Mouse (Mus musculus) stomach, embryonic 14.5 days (tissue): Measurements from ENCODE around the gene Rps12-ps3. TPM values are rescaled to one million over a fixed set of nuclear protein-coding genes. Genes with fewer than 3 reads are reported as not detected.

Source experiments
- ATAC-seq: fragments of 200-750 bp; cut with Nextera tagmentation; 2 replicates; pipeline ENCODE4 v1.8.0; 2017; ENCODE audit warnings: low read depth, moderate TSS enrichment; ENCODE audit not compliant: insufficient number of reproducible peaks, insufficient read depth, low FRiP score
- H3K27ac ChIP-seq: fragments of 300-500 bp; sonication (generic); 2 replicates; pipeline ENCODE4 v1.5.1; 2014; ENCODE audit warnings: mild to moderate bottlenecking, low read length, moderate library complexity, mixed read lengths
- H3K27me3 ChIP-seq: fragments of 300-500 bp; sonication (generic); 2 replicates; pipeline ENCODE4 v1.6.1; 2014; ENCODE audit warnings: low read length, control low read depth, mixed read lengths; ENCODE audit not compliant: control insufficient read depth, insufficient read depth
- H3K36me3 ChIP-seq: fragments of 300-500 bp; sonication (generic); 2 replicates; pipeline ENCODE4 v1.6.1; 2014; ENCODE audit warnings: mild to moderate bottlenecking, control low read depth, low read length, moderate library complexity, mixed read lengths; ENCODE audit not compliant: control insufficient read depth, insufficient read depth
- H3K4me1 ChIP-seq: fragments of 300-500 bp; sonication (generic); 2 replicates; pipeline ENCODE4 v1.6.1; 2014; ENCODE audit warnings: low read length, control low read depth, mixed read lengths; ENCODE audit not compliant: control insufficient read depth, insufficient read depth
- H3K4me2 ChIP-seq: fragments of 300-500 bp; sonication (generic); replicated peaks from 2 replicates; pipeline ENCODE4 v1.6.1; 2014; ENCODE audit warnings: low read depth, low read length, control low read depth
- H3K4me3 ChIP-seq: fragments of 300-500 bp; sonication (generic); 2 replicates; pipeline ENCODE4 v1.5.1; 2014; ENCODE audit warnings: low read depth, low read length, control low read depth
- H3K9ac ChIP-seq: fragments of 300-500 bp; sonication (generic); replicated peaks from 2 replicates; pipeline ENCODE4 v1.6.1; 2014; ENCODE audit warnings: low read depth, mild to moderate bottlenecking, control low read depth, low read length, moderate library complexity, mixed read lengths
- H3K9me3 ChIP-seq: fragments of 300-500 bp; sonication (generic); 2 replicates; pipeline ENCODE4 v1.6.1; 2016; ENCODE audit warnings: low read depth, low read length, control low read depth; ENCODE audit not compliant: control insufficient read depth
- WGBS: fragments of 180-500 bp; shearing (Covaris S2); extraction: QIAGEN DNeasy Blood & Tissue Kit; methylation state at CpG from one replicate; pipeline ENCODE4 v1.1.7; 2014; 5-methylcytosine and 5-hydroxymethylcytosine counted together
- polyA plus RNA-seq: library from polyadenylated mRNA; unstranded; fragments of >200 nt; fragmentation: Nextera tagmentation; extraction: Ambion mirVana; gene quantifications from 2 replicates; pipeline ENCODE4 v1.2.1, GENCODE M21; 2014

Rps12-ps3 gene
- polyA plus RNA-seq, 1 experiment from 2014 or later: 53.3 TPM

DNA sequence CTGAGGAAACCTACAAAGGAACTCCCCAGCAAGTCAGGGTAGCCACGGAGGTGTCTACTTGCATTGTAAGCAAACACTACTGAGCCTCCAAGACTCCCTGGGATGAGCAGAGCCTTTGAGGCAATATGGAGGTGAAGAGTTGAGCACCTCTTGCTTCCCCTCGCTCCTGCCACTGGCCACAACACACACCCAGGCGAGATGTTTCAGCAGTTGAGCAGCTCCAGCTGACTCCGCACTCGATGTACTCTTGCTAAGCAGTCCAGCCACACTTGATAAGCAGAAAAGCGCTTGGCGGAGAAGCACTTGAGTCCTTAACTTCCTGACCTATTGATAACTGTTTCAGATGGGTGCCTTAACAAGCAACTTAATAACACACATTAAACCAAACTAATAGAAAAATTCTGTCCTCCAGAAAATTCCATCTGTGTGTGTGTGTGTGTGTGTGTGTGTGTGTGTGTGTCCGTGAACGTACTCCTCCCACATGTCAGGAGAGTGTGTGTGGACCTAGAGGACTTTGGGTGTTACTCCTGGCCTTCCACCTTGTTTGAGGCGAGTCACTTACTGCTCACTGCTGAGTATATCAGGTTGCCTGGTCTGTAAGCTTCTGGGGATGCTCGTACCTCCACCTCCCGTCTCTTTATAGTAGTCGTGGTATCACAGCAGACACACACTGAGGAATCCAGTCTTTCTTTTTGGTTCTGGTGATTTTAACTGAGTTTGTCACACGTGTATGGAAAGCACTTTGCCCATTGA, 34.9 kb downstream of the Rps12-ps3 start:
- H3K36me3 ChIP-seq: no peaks in the 10 kb centered on the region

DNA sequence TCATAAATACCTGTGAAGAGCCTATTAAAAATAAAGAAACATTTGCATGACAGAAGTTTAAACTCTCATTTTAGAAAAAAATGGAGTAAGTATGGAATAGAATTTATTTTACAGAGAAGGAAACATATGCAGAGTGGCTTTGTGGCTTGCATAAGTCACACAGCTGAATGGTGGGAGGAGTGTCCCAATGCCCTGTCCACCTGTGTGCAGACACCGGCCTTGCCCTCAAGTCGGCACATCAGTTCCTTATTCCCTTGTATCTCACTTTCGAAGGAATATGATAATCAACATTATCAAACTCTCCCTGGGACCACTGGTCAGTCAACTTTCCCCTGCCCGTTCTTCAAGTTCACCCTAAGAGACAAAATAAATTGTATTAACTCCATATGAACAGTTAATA, 35.8 kb downstream of the Rps12-ps3 start:
- 81% methylated on average over 4 of the region's 4 CpGs for WGBS
- no peak for ATAC-seq

More for the DNA sequence above, 34.9 kb downstream of the Rps12-ps3 start:
- ATAC-seq: no peak
- Histone ChIP-seq H3K27ac (no peak overlapping the region), H3K4me3 (no peak overlapping the region), H3K27me3 (no peaks in the 10 kb centered on the region), H3K4me1 (no peaks in the 10 kb centered on the region), H3K9me3 (no peaks in the 10 kb centered on the region), H3K4me2 (no peak overlapping the region), H3K9ac (no peak overlapping the region)
- 62% methylated on average over 14 of the region's 14 CpGs for WGBS

DNA sequence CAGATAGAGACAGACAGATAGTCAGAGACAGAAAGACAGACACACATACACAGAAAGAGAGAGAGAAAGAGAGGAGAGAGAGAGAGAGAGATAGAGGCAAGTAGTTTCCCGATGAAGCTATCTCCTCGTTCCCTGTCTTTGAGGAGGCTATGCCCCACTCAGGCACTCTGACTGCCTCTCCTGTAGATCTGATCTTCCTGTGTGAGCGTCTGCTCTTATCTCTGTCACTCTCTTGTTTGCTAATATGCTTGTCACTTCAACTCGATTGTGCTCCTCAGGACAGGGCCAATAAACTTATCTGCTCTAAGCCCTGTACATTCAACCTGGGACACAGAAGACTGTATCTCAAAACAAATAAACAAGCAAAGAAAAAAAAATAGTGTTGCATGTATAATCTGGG, 37.1 kb downstream of the Rps12-ps3 start:
- 38% methylated on average over 4 of the region's 4 CpGs for WGBS
- no peaks in the 10 kb centered on the region for H3K27me3 ChIP-seq
- no peak overlapping the region for H3K27ac ChIP-seq
- H3K4me3 ChIP-seq: no peak overlapping the region
- H3K9me3 ChIP-seq: no peaks in the 10 kb centered on the region
- no peak overlapping the region for H3K4me2 ChIP-seq
- no peaks in the 10 kb centered on the region for H3K36me3 ChIP-seq
- no peaks in the 10 kb centered on the region for H3K4me1 ChIP-seq
- ATAC-seq: no peak
- H3K9ac ChIP-seq: no peak overlapping the region

More for the DNA sequence above, 35.8 kb downstream of the Rps12-ps3 start:
- no peak overlapping the region for H3K4me3 ChIP-seq
- H3K9ac ChIP-seq: no peak overlapping the region
- no peak overlapping the region for H3K4me2 ChIP-seq
- H3K9me3 ChIP-seq: no peaks in the 10 kb centered on the region
- no peaks in the 10 kb centered on the region for H3K27me3 ChIP-seq
- H3K4me1 ChIP-seq: no peaks in the 10 kb centered on the region
- no peak overlapping the region for H3K27ac ChIP-seq
- H3K36me3 ChIP-seq: no peaks in the 10 kb centered on the region

DNA sequence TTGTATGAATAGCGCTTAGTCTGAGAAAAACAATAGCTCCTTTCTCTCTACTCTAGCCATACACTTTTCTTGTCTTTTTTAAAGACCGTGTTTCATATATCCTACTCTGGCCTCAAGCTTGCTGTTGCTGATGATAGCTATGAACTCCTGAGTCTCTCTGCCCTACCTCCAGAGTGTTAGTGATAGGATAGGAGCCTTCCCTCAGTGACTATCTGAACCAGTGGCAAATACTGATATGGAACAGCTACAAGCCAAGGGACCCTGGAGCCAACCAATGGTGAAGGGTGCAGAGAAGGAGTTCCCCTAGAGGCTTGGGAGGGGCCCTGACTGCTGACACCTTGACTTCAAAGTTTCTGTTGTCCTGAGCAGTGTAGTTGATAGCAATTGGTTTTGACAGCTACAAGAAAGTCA, 38.4 kb downstream of the Rps12-ps3 start:
- ATAC-seq: peak; percentile 82; the same call in 1 of the 2 replicates
- 77% methylated on average over 2 of the region's 2 CpGs for WGBS
- H3K27ac ChIP-seq: no peak overlapping the region
- H3K9ac ChIP-seq: no peak overlapping the region
- no peaks in the 10 kb centered on the region for H3K27me3 ChIP-seq
- no peaks in the 10 kb centered on the region for H3K9me3 ChIP-seq
- no peaks in the 10 kb centered on the region for H3K36me3 ChIP-seq
- no peak overlapping the region for H3K4me2 ChIP-seq
- H3K4me3 ChIP-seq: no peak overlapping the region
- H3K4me1 ChIP-seq: no peaks in the 10 kb centered on the region

DNA sequence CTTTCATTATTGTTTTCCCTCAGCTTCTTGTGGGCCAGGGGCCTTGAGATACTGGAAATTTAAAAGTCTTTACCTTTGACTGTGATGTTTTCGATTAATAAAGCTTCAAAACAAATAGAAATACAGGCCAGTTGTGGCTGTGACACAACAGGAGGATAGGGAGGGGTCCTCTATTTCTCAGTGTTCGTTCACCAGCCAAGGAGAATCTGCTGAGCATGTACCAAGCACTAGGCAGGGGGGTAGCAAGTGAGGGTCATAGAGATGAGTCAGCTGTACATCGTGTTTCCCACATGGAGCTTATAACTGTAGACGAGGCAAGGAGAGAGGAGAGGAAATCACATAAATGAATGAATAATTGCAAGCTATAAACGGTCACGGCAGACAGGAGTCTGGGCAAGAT, 40.6 kb downstream of the Rps12-ps3 start:
- no peak for ATAC-seq
- Histone ChIP-seq H3K4me3 (no peak overlapping the region), H3K36me3 (no peaks in the 10 kb centered on the region), H3K27me3 (no peaks in the 10 kb centered on the region), H3K4me1 (no peaks in the 10 kb centered on the region), H3K9ac (no peak overlapping the region), H3K4me2 (no peak overlapping the region), H3K9me3 (no peaks in the 10 kb centered on the region), H3K27ac (no peak overlapping the region)
- WGBS: 68% methylated on average over 6 of the region's 6 CpGs

DNA sequence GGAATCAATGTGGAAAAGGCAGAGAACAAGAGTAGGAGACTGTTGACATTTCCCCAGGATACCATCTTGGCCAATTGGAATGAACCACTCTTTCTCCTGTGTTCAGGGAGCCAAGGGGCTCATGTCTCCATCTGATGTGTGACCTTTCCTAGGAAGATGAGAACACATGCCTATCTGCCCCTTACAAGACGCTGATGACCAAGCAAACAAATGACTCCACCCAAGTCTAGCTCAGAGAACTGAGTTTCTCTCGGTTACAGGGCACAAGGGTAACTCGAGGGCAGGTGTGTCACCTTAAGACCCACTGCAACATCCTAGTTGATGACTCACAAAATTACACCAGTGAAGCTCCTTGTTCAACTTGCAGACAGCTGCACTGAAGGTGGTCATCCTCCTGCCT, 41.6 kb downstream of the Rps12-ps3 start:
- Histone ChIP-seq H3K4me3 (no peak overlapping the region), H3K9me3 (no peaks in the 10 kb centered on the region), H3K27me3 (no peaks in the 10 kb centered on the region), H3K4me2 (no peak overlapping the region), H3K27ac (no peak overlapping the region), H3K4me1 (no peaks in the 10 kb centered on the region), H3K9ac (no peak overlapping the region), H3K36me3 (no peaks in the 10 kb centered on the region)
- no peak for ATAC-seq
- 75% methylated on average over 3 of the region's 3 CpGs for WGBS

DNA sequence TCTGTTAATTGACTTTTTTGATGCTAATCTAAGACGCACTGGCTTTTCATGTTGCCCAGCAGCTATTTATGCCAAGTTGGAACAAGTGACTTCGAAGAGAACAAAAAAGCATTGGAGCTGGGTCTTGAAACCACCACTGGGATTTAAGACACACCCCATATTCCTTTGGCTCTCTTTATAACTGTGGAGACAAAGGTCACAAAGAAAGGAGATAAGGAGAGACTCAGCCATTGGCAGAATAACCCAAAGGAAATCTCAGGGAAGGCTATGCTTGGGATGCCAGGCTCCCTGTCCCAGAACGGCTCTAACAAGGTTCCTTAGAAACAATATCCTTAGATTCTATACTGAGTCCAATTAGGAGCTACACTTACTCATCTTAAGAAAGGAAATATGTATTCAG, 44.6 kb downstream of the Rps12-ps3 start:
- Histone ChIP-seq H3K27ac (no peak overlapping the region), H3K36me3 (no peaks in the 10 kb centered on the region), H3K9ac (no peak overlapping the region), H3K9me3 (no peaks in the 10 kb centered on the region), H3K4me2 (no peak overlapping the region), H3K27me3 (no peaks in the 10 kb centered on the region), H3K4me1 (no peaks in the 10 kb centered on the region), H3K4me3 (no peak overlapping the region)
- 68% methylated on average over 3 of the region's 3 CpGs for WGBS
- ATAC-seq: no peak

DNA sequence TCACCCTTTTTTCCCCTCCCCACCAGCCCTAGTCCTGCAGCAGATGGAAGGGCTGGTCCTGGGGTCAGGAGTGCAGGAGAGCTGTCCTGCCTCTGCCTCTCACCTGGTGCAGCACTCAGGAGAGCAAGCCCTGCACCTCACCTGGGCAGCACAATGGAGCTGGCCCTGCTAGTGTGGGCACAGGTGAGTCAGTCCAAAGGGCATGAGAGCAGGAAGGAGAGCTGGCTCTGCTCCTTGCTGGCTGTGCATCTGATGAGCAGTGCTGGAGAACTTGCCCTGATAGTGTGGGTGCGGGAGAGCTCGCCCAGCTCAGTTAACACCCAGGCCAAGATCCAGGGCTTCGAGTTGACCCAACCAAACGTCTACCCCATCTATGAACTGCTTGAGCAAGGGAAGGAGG, 45.8 kb downstream of the Rps12-ps3 start:
- Histone ChIP-seq H3K27me3 (no peaks in the 10 kb centered on the region), H3K9me3 (no peaks in the 10 kb centered on the region), H3K27ac (no peak overlapping the region), H3K4me1 (0 out of 2 replicates have a peak, but pooled peaks cover under 1% of the 10 kb centered on the region), H3K4me2 (no peak overlapping the region), H3K4me3 (no peak overlapping the region), H3K36me3 (no peaks in the 10 kb centered on the region), H3K9ac (no peak overlapping the region)
- 87% methylated on average over 4 of the region's 4 CpGs for WGBS
- no peak for ATAC-seq

DNA sequence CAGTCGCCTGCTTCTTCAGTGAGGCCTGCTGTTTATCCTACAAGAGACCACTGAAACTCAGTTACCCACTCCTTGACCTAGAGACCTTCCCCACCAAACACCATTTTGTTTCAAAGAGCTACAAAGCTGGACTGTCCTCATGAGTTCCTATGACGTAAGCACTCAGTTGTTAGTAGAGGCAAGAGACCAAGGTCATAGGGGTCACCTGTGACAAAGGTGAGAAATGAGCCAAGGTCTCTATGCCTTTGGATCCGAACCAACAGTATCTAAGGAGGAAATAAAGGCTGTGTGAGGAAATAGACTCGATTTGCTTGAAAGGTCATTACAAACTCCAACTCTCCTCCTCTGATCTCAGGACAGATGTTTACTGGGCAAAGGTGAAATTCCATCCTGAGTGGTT, 48.9 kb downstream of the Rps12-ps3 start:
- H3K4me2 ChIP-seq: no peak overlapping the region
- ATAC-seq: no peak
- 71% methylated on average over 4 of the region's 4 CpGs for WGBS

More for the DNA sequence above, 48.9 kb downstream of the Rps12-ps3 start:
- no peaks in the 10 kb centered on the region for H3K9me3 ChIP-seq
- H3K27ac ChIP-seq: no peak overlapping the region
- 0 out of 2 replicates have a peak, but pooled peaks cover 3% of the 10 kb centered on the region for H3K4me1 ChIP-seq
- H3K27me3 ChIP-seq: no peaks in the 10 kb centered on the region
- no peak overlapping the region for H3K4me3 ChIP-seq
- H3K36me3 ChIP-seq: no peaks in the 10 kb centered on the region
- no peak overlapping the region for H3K9ac ChIP-seq
